ENCODE assay signal across 8 mouse cellular contexts in the genomic region with DNA sequence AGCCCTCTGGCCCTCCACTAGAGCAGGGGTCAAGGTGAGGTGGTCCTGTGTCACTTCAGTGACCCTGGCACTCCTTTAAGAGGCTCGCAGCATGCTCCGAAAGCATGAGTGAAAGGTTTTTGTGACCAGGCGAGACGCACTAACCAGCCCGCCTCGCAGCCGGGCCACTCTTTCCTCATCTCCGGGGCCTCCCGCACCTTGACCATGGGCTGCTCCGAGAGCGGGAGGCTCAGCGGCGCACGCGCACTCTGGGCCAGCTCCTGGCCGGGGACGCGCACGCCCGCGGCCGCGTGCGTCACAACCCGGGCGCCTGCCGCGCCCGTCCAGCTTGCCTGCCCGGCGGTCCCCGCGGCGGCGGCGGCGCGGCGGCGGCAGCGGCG. TPM values are rescaled to one million over a fixed set of nuclear protein-coding genes. Genes with fewer than 3 reads are reported as not detected.
DNase-seq lines count a peak whose midpoint lies in the region; ATAC-seq lines count a peak whose summit lies in the region.

No protein-coding gene starts in this region.

- peak; percentile 68 to 77 for DNase-seq in B cell, adult 2 months
- DNase-seq in kidney, postnatal 10 days, result peak; percentile 94
- DNase-seq in naive thymus-derived CD4-positive, alpha-beta T cell, adult 2 months (ENCODE audit: low read depth), result peak; percentile 60
- DNase-seq in splenic B cell, adult 2 months (ENCODE audit: low read depth, low spot score), result peak; percentile 72

- peak overlapping the region; percentile 88 for H3K4me3 ChIP-seq in brown adipose tissue, adult 24 weeks (ENCODE audit: insufficient read depth, low read depth, low read length)
- H3K4me3 ChIP-seq in heart, embryonic 13.5 days, result peak overlapping the region; percentile 65
- H3K4me3 ChIP-seq in liver, embryonic 12.5 days, result peak overlapping the region; percentile 71

- peak overlapping the region; percentile 37 for H3K27ac ChIP-seq in brown adipose tissue, adult 24 weeks (replicated peaks; ENCODE audit: low read depth, low read length)
- H3K27ac ChIP-seq in heart, embryonic 13.5 days (replicated peaks), result peak overlapping the region; percentile 44; the same call in 1 of the 2 replicates
- H3K27ac ChIP-seq in liver, embryonic 12.5 days, result peak overlapping the region; percentile 58

- H3K9me3 ChIP-seq in heart, embryonic 13.5 days, result no peaks in the 10 kb centered on the region
- no peaks in the 10 kb centered on the region for H3K9me3 ChIP-seq in liver, embryonic 12.5 days (replicated peaks)

- H3K4me1 ChIP-seq in brown adipose tissue, adult 24 weeks (ENCODE audit: control insufficient read depth, insufficient read depth, insufficient read length, low read length), result no peaks in the 10 kb centered on the region
- peaks cover 34% of the 10 kb centered on the region for H3K4me1 ChIP-seq in heart, embryonic 13.5 days
- peaks cover 33% of the 10 kb centered on the region for H3K4me1 ChIP-seq in liver, embryonic 12.5 days

- H3K9ac ChIP-seq in heart, embryonic 13.5 days, result peak overlapping the region; percentile 83
- H3K9ac ChIP-seq in liver, embryonic 12.5 days, result peak overlapping the region; percentile 79

- under 1% methylated on average over 42 of the region's 42 CpGs for WGBS in heart, embryonic 13.5 days
- 2% methylated on average over 42 of the region's 42 CpGs for WGBS in liver, embryonic 12.5 days (ENCODE audit: insufficient replicate concordance)

- no peaks in the 10 kb centered on the region; the same call in 1 of the 2 replicates for H3K36me3 ChIP-seq in heart, embryonic 13.5 days
- H3K36me3 ChIP-seq in liver, embryonic 12.5 days, result no peaks in the 10 kb centered on the region
- H3K36me3 ChIP-seq in splenic B cell, adult 2 months (ENCODE audit: control insufficient read depth, insufficient read depth, low read length, poor library complexity, severe bottlenecking), result no peaks in the 10 kb centered on the region

- peak; percentile 77 for ATAC-seq in erythroid progenitor cell, adult 5-6 weeks (replicated peaks; ENCODE audit: low FRiP score, poor library complexity, severe bottlenecking)
- peak; percentile 62; the same call in 1 of the 2 replicates for ATAC-seq in heart, embryonic 13.5 days (ENCODE audit: extremely low read depth, insufficient number of reproducible peaks, low FRiP score, low TSS enrichment)
- ATAC-seq in liver, embryonic 12.5 days, result peak; percentile 83

- H3K4me2 ChIP-seq in heart, embryonic 13.5 days, result peak overlapping the region; percentile 76
- H3K4me2 ChIP-seq in liver, embryonic 12.5 days, result peak overlapping the region; percentile 98

- H3K27me3 ChIP-seq in heart, embryonic 13.5 days (replicated peaks), result no peaks in the 10 kb centered on the region
- peaks cover 38% of the 10 kb centered on the region for H3K27me3 ChIP-seq in liver, embryonic 12.5 days (replicated peaks)
- no peaks in the 10 kb centered on the region for H3K27me3 ChIP-seq in splenic B cell, adult 2 months (ENCODE audit: control insufficient read depth, insufficient read depth, low read length, poor library complexity, severe bottlenecking)

RNA-seq across cellular contexts. Expression of a gene that starts 2.7 kb away (rescaled TPM):
- polyA plus RNA-seq in brown adipose tissue, adult 24 weeks (2012; ENCODE audit: insufficient read depth, insufficient read length, missing spikeins), result 12.4 and 20.8 TPM in 2 replicates
- 1.4 and 10.9 TPM in 2 replicates for total RNA-seq in erythroid progenitor cell, adult 5-6 weeks (2015; ENCODE audit: low replicate concordance)
- total RNA-seq in erythroid progenitor cell, adult 5-6 weeks (2017; ENCODE audit: low replicate concordance), result 1.4 and 1.5 TPM in 2 replicates
- polyA plus RNA-seq in heart, embryonic 13.5 days (2015; fragmentation: Nextera tagmentation; extraction: Ambion mirVana), result 25.6 and 26.8 TPM in 2 replicates
- polyA plus RNA-seq in liver, embryonic 12.5 days (2016; fragmentation: Nextera tagmentation; extraction: Ambion mirVana), result 15.5 and 17.5 TPM in 2 replicates

RNA-seq across cellular contexts. Expression of a gene that starts 29.9 kb away (rescaled TPM):
- 545 and 591 TPM in 2 replicates for polyA plus RNA-seq in brown adipose tissue, adult 24 weeks (2012; ENCODE audit: insufficient read depth, insufficient read length, missing spikeins)
- total RNA-seq in erythroid progenitor cell, adult 5-6 weeks (2015; ENCODE audit: low replicate concordance), result 4.2 TPM in 1 of 2 replicates, not detected in the other
- total RNA-seq in erythroid progenitor cell, adult 5-6 weeks (2017; ENCODE audit: low replicate concordance), result 2.0 and 6.9 TPM in 2 replicates
- polyA plus RNA-seq in heart, embryonic 13.5 days (2015; fragmentation: Nextera tagmentation; extraction: Ambion mirVana), result 67.9 and 73.0 TPM in 2 replicates
- 25.2 and 26.7 TPM in 2 replicates for polyA plus RNA-seq in liver, embryonic 12.5 days (2016; fragmentation: Nextera tagmentation; extraction: Ambion mirVana)

RNA-seq across cellular contexts. Expression of a gene that starts 42.6 kb away (rescaled TPM):
- 22.4 and 29.8 TPM in 2 replicates for polyA plus RNA-seq in brown adipose tissue, adult 24 weeks (2012; ENCODE audit: insufficient read depth, insufficient read length, missing spikeins)
- 36.0 and 49.4 TPM in 2 replicates for total RNA-seq in erythroid progenitor cell, adult 5-6 weeks (2015; ENCODE audit: low replicate concordance)
- total RNA-seq in erythroid progenitor cell, adult 5-6 weeks (2017; ENCODE audit: low replicate concordance), result 77.1 and 79.9 TPM in 2 replicates
- 36.6 and 44.5 TPM in 2 replicates for polyA plus RNA-seq in heart, embryonic 13.5 days (2015; fragmentation: Nextera tagmentation; extraction: Ambion mirVana)
- polyA plus RNA-seq in liver, embryonic 12.5 days (2016; fragmentation: Nextera tagmentation; extraction: Ambion mirVana), result 40.4 and 41.3 TPM in 2 replicates

Comparison
In these comparisons a context has a peak if more than half of its experiments do, and no peak if none do; other contexts are left out.
1. Peak in every context shown above with its lines: DNase-seq, ATAC-seq, H3K4me3 ChIP-seq and H3K27ac ChIP-seq.